Mouse (Mus musculus) C2C12 (cell line): ENCODE measurements around the gene Sh3kbp1. TPM values are rescaled to one million over a fixed set of nuclear protein-coding genes. Genes with fewer than 3 reads are reported as not detected.

Experiments used
- H3K27me3 ChIP-seq: one replicate; pipeline ENCODE4 v1.6.1; 2011; ENCODE audit not compliant: control insufficient read depth, insufficient read depth, insufficient read length
- H3K36me3 ChIP-seq: one replicate; pipeline ENCODE4 v1.6.1; 2011; ENCODE audit not compliant: control insufficient read depth, insufficient read depth
- H3K4me3 ChIP-seq: one replicate; pipeline ENCODE4 v1.5.1; 2011; ENCODE audit warnings: mild to moderate bottlenecking, control low read depth; ENCODE audit not compliant: poor library complexity, insufficient read depth, severe bottlenecking
- H3K79me2 ChIP-seq: one replicate; pipeline ENCODE4 v1.6.1; 2011; ENCODE audit not compliant: control insufficient read depth, insufficient read depth
- H3K79me3 ChIP-seq: one replicate; pipeline ENCODE4 v1.6.1; 2011; ENCODE audit warnings: low read depth, control low read depth
- H3ac ChIP-seq: one replicate; pipeline ENCODE3; 2011; ENCODE audit warnings: low read depth; ENCODE audit not compliant: control insufficient read depth, insufficient read length
- CEBPB ChIP-seq: IDR thresholded peaks from one replicate; pipeline ENCODE4 v1.6.1; 2011; ENCODE audit warnings: low read depth, mild to moderate bottlenecking, control low read depth, moderate library complexity
- CTCF ChIP-seq: IDR thresholded peaks from one replicate; pipeline ENCODE4 v1.5.1; 2011; ENCODE audit not compliant: control insufficient read depth, insufficient read depth, insufficient read length
- FOSL1 ChIP-seq: IDR thresholded peaks from one replicate; pipeline ENCODE4 v1.8.0; 2011; ENCODE audit warnings: mild to moderate bottlenecking, low read length; ENCODE audit not compliant: poor library complexity, insufficient read depth, severe bottlenecking
- MAX ChIP-seq: IDR thresholded peaks from one replicate; pipeline ENCODE4 v1.6.1; 2011; ENCODE audit warnings: mild to moderate bottlenecking, control low read depth
- MYOD1 ChIP-seq: IDR thresholded peaks from one replicate; pipeline ENCODE4 v1.6.1; 2011; ENCODE audit warnings: low read depth; ENCODE audit not compliant: control insufficient read depth, insufficient read length
- MYOG ChIP-seq: IDR thresholded peaks from one replicate; pipeline ENCODE4 v1.6.1; 2011; ENCODE audit not compliant: control insufficient read depth, insufficient read length; ENCODE audit errors: extremely low read depth
- USF1 ChIP-seq: IDR thresholded peaks from one replicate; pipeline ENCODE4 v1.6.1; 2011; ENCODE audit warnings: low read depth, mild to moderate bottlenecking, control low read depth, moderate library complexity
- polyA plus RNA-seq: library from polyadenylated mRNA; unstranded; fragments of >200 nt; fragmentation: generic; extraction: Trizol; gene quantifications from one replicate; pipeline ENCODE4 v1.2.1, GENCODE M21; 2012; ENCODE audit warnings: missing spikeins

Sh3kbp1 gene
- polyA plus RNA-seq, 1 experiment = 46.2 TPM

GRCm38 (mm10) chrX:159639991-159640390 lies 12.9 kb downstream of the Sh3kbp1 start:
- Histone ChIP-seq H3K79me2 (peaks cover 45% of the 10 kb centered on the region), H3K4me3 (no peak overlapping the region), H3K79me3 (peaks cover 19% of the 10 kb centered on the region), H3K36me3 (no peaks in the 10 kb centered on the region), H3K27me3 (no peaks in the 10 kb centered on the region), H3ac (no peak overlapping the region)
- no peak for TF ChIP-seq MAX
- TF ChIP-seq USF1 = no peak
- no peak for TF ChIP-seq FOSL1
- TF ChIP-seq MYOD1 = no peak
- TF ChIP-seq CTCF = no peak
- no peak for TF ChIP-seq MYOG
- TF ChIP-seq CEBPB = no peak

GRCm38 (mm10) chrX:159645314-159645713 lies 18.2 kb downstream of the Sh3kbp1 start:
- TF ChIP-seq CTCF (no peak), CEBPB (no peak), USF1 (no peak), FOSL1 (no peak), MYOD1 (no peak), MYOG (no peak), MAX (no peak)
- Histone ChIP-seq H3K27me3 (no peaks in the 10 kb centered on the region), H3ac (no peak overlapping the region), H3K4me3 (no peak overlapping the region), H3K79me3 (peaks cover 11% of the 10 kb centered on the region), H3K36me3 (no peaks in the 10 kb centered on the region), H3K79me2 (peaks cover 30% of the 10 kb centered on the region)

- H3K36me3 ChIP-seq = no peaks in the 10 kb centered on the region
- H3K4me3 ChIP-seq = no peak overlapping the region
- no peak overlapping the region for H3ac ChIP-seq
- peaks cover 27% of the 10 kb centered on the region for H3K79me2 ChIP-seq
- H3K79me3 ChIP-seq = peaks cover 5% of the 10 kb centered on the region
- no peaks in the 10 kb centered on the region for H3K27me3 ChIP-seq
- TF ChIP-seq USF1 (no peak), MYOD1 (no peak), FOSL1 (no peak), CEBPB (no peak), MAX (no peak), CTCF (no peak), MYOG (no peak)
Measured at GRCm38 (mm10) chrX:159647564-159647963, 20.5 kb downstream of the Sh3kbp1 start.

- H3ac ChIP-seq = no peak overlapping the region
- TF ChIP-seq MYOG (no peak), USF1 (no peak), MYOD1 (no peak), FOSL1 (no peak), CEBPB (no peak), CTCF (no peak), MAX (no peak)
- peaks cover 3% of the 10 kb centered on the region for H3K79me3 ChIP-seq
- no peak overlapping the region for H3K4me3 ChIP-seq
- H3K79me2 ChIP-seq = peaks cover 29% of the 10 kb centered on the region
- H3K27me3 ChIP-seq = no peaks in the 10 kb centered on the region
- no peaks in the 10 kb centered on the region for H3K36me3 ChIP-seq
Measured at GRCm38 (mm10) chrX:159648598-159648997, 21.5 kb downstream of the Sh3kbp1 start.

- no peak for TF ChIP-seq CEBPB
- no peak for TF ChIP-seq FOSL1
- TF ChIP-seq USF1 = no peak
- no peak for TF ChIP-seq MYOD1
- TF ChIP-seq CTCF = no peak
- no peak for TF ChIP-seq MYOG
- TF ChIP-seq MAX = no peak
- H3ac ChIP-seq = no peak overlapping the region
- peaks cover 3% of the 10 kb centered on the region for H3K79me3 ChIP-seq
- H3K36me3 ChIP-seq = no peaks in the 10 kb centered on the region
- peaks cover 30% of the 10 kb centered on the region for H3K79me2 ChIP-seq
- H3K4me3 ChIP-seq = no peak overlapping the region
- H3K27me3 ChIP-seq = no peaks in the 10 kb centered on the region
Measured at GRCm38 (mm10) chrX:159650130-159650678, 23.1 kb downstream of the Sh3kbp1 start.

- TF ChIP-seq CTCF (no peak), MAX (no peak), MYOG (no peak), CEBPB (no peak), FOSL1 (no peak), MYOD1 (no peak), USF1 (no peak)
Measured at GRCm38 (mm10) chrX:159650727-159651126, 23.7 kb downstream of the Sh3kbp1 start.

More at GRCm38 (mm10) chrX:159650727-159651126, 23.7 kb downstream of the Sh3kbp1 start:
- Histone ChIP-seq H3K79me2 (peaks cover 30% of the 10 kb centered on the region), H3ac (no peak overlapping the region), H3K4me3 (no peak overlapping the region), H3K79me3 (peaks cover 3% of the 10 kb centered on the region), H3K27me3 (no peaks in the 10 kb centered on the region), H3K36me3 (no peaks in the 10 kb centered on the region)
